Mouse (Mus musculus): ENCODE results near the gene Myo9a.

GRCm38 (mm10) chr9:59959276-59959675 is 208.6 kb downstream of the Myo9a start:
- TF ChIP-seq CTCF (IDR thresholded peaks at IDR 0.05; ENCODE audit: low read depth): peak; percentile 82
- no peak for TF ChIP-seq EP300 (IDR thresholded peaks at IDR 0.05; ENCODE audit: low read depth)

All from liver, embryonic 14.5 days (tissue).